Mouse (Mus musculus): Measurements from ENCODE around the gene Wdr5. TPM values are rescaled to one million over a fixed set of nuclear protein-coding genes. Genes with fewer than 3 reads are reported as not detected.

Wdr5 gene
- polyA plus RNA-seq, 1 experiment from 2014 or later: 50.1 TPM

- Histone ChIP-seq H3K27ac (replicated peaks; ENCODE audit: low read depth, low read length) (peak overlapping the region; percentile 95), H3K9ac (ENCODE audit: low read depth, low read length) (peak overlapping the region; percentile 87), H3K27me3 (replicated peaks; ENCODE audit: control insufficient read depth, insufficient read depth, low read length) (no peaks in the 10 kb centered on the region), H3K4me1 (ENCODE audit: control insufficient read depth, insufficient read depth, low read length) (peaks cover 23% of the 10 kb centered on the region), H3K36me3 (ENCODE audit: control insufficient read depth, insufficient read depth, low read length) (no peaks in the 10 kb centered on the region), H3K4me3 (ENCODE audit: low read depth, low read length) (peak overlapping the region; percentile 97), H3K9me3 (ENCODE audit: control insufficient read depth, low read length) (no peaks in the 10 kb centered on the region), H3K4me2 (ENCODE audit: low read depth, low read length) (peak overlapping the region; percentile 88)
- WGBS: 1% methylated on average over 54 of the region's 96 CpGs
- ATAC-seq (ENCODE audit: low read depth): peak; percentile 99
- DNase-seq (ENCODE audit: low spot score): peak; percentile 98
Measured at GRCm38 (mm10) chr2:27475495-27476302, 39.3 kb upstream of the Wdr5 start.

- peak overlapping the region; percentile 74 for H3K9ac ChIP-seq (ENCODE audit: low read depth, low read length)
- 27% methylated on average over 11 of the region's 11 CpGs for WGBS
- peaks cover 23% of the 10 kb centered on the region for H3K4me1 ChIP-seq (ENCODE audit: control insufficient read depth, insufficient read depth, low read length)
- H3K9me3 ChIP-seq (ENCODE audit: control insufficient read depth, low read length): no peaks in the 10 kb centered on the region
- ATAC-seq (ENCODE audit: low read depth) (no peak), DNase-seq (ENCODE audit: low spot score) (peak; percentile 61)
- peak overlapping the region; percentile 97 for H3K4me3 ChIP-seq (ENCODE audit: low read depth, low read length)
- H3K36me3 ChIP-seq (ENCODE audit: control insufficient read depth, insufficient read depth, low read length): no peaks in the 10 kb centered on the region
- peak overlapping the region; percentile 88 for H3K4me2 ChIP-seq (ENCODE audit: low read depth, low read length)
- peak overlapping the region; percentile 95 for H3K27ac ChIP-seq (replicated peaks; ENCODE audit: low read depth, low read length)
- no peaks in the 10 kb centered on the region for H3K27me3 ChIP-seq (replicated peaks; ENCODE audit: control insufficient read depth, insufficient read depth, low read length)
Measured at GRCm38 (mm10) chr2:27476303-27477192, 38.4 kb upstream of the Wdr5 start.

GRCm38 (mm10) chr2:27479821-27480220, 35.1 kb upstream of the Wdr5 start:
- Histone ChIP-seq H3K27me3 (replicated peaks; ENCODE audit: control insufficient read depth, insufficient read depth, low read length) (no peaks in the 10 kb centered on the region), H3K27ac (replicated peaks; ENCODE audit: low read depth, low read length) (no peak overlapping the region), H3K9ac (ENCODE audit: low read depth, low read length) (no peak overlapping the region), H3K4me3 (ENCODE audit: low read depth, low read length) (no peak overlapping the region), H3K36me3 (ENCODE audit: control insufficient read depth, insufficient read depth, low read length) (no peaks in the 10 kb centered on the region), H3K4me2 (ENCODE audit: low read depth, low read length) (no peak overlapping the region), H3K9me3 (ENCODE audit: control insufficient read depth, low read length) (no peaks in the 10 kb centered on the region), H3K4me1 (ENCODE audit: control insufficient read depth, insufficient read depth, low read length) (peaks cover 7% of the 10 kb centered on the region; the same call in 1 of the 2 replicates)
- 57% methylated on average over 4 of the region's 4 CpGs for WGBS
- DNase-seq (ENCODE audit: low spot score) (no peak), ATAC-seq (ENCODE audit: low read depth) (no peak)

GRCm38 (mm10) chr2:27480367-27480766, 34.6 kb upstream of the Wdr5 start:
- H3K36me3 ChIP-seq (ENCODE audit: control insufficient read depth, insufficient read depth, low read length): no peaks in the 10 kb centered on the region
- ATAC-seq (ENCODE audit: low read depth): no peak
- DNase-seq (ENCODE audit: low spot score): no peak
- H3K4me2 ChIP-seq (ENCODE audit: low read depth, low read length): no peak overlapping the region
- no peaks in the 10 kb centered on the region for H3K27me3 ChIP-seq (replicated peaks; ENCODE audit: control insufficient read depth, insufficient read depth, low read length)
- no peak overlapping the region for H3K27ac ChIP-seq (replicated peaks; ENCODE audit: low read depth, low read length)
- no peak overlapping the region for H3K4me3 ChIP-seq (ENCODE audit: low read depth, low read length)
- H3K9me3 ChIP-seq (ENCODE audit: control insufficient read depth, low read length): no peaks in the 10 kb centered on the region
- WGBS: 78% methylated on average over 4 of the region's 4 CpGs
- H3K4me1 ChIP-seq (ENCODE audit: control insufficient read depth, insufficient read depth, low read length): peaks cover 7% of the 10 kb centered on the region; the same call in 1 of the 2 replicates
- no peak overlapping the region for H3K9ac ChIP-seq (ENCODE audit: low read depth, low read length)

GRCm38 (mm10) chr2:27482265-27482861, 32.6 kb upstream of the Wdr5 start:
- H3K9me3 ChIP-seq (ENCODE audit: control insufficient read depth, low read length): no peaks in the 10 kb centered on the region
- ATAC-seq (ENCODE audit: low read depth): no peak
- no peaks in the 10 kb centered on the region for H3K27me3 ChIP-seq (replicated peaks; ENCODE audit: control insufficient read depth, insufficient read depth, low read length)
- no peak overlapping the region for H3K4me2 ChIP-seq (ENCODE audit: low read depth, low read length)
- no peaks in the 10 kb centered on the region for H3K36me3 ChIP-seq (ENCODE audit: control insufficient read depth, insufficient read depth, low read length)
- no peaks in the 10 kb centered on the region for H3K4me1 ChIP-seq (ENCODE audit: control insufficient read depth, insufficient read depth, low read length)
- H3K27ac ChIP-seq (replicated peaks; ENCODE audit: low read depth, low read length): no peak overlapping the region
- H3K4me3 ChIP-seq (ENCODE audit: low read depth, low read length): no peak overlapping the region
- H3K9ac ChIP-seq (ENCODE audit: low read depth, low read length): no peak overlapping the region
- no peak for DNase-seq (ENCODE audit: low spot score)
- WGBS: 66% methylated on average over 7 of the region's 7 CpGs

GRCm38 (mm10) chr2:27486725-27487124, 28.2 kb upstream of the Wdr5 start:
- Histone ChIP-seq H3K9me3 (ENCODE audit: control insufficient read depth, low read length) (no peaks in the 10 kb centered on the region), H3K9ac (ENCODE audit: low read depth, low read length) (no peak overlapping the region), H3K4me3 (ENCODE audit: low read depth, low read length) (no peak overlapping the region), H3K4me1 (ENCODE audit: control insufficient read depth, insufficient read depth, low read length) (no peaks in the 10 kb centered on the region), H3K27ac (replicated peaks; ENCODE audit: low read depth, low read length) (no peak overlapping the region), H3K4me2 (ENCODE audit: low read depth, low read length) (no peak overlapping the region), H3K27me3 (replicated peaks; ENCODE audit: control insufficient read depth, insufficient read depth, low read length) (no peaks in the 10 kb centered on the region), H3K36me3 (ENCODE audit: control insufficient read depth, insufficient read depth, low read length) (no peaks in the 10 kb centered on the region)
- WGBS: 53% methylated on average over 4 of the region's 4 CpGs
- ATAC-seq (ENCODE audit: low read depth) (no peak), DNase-seq (ENCODE audit: low spot score) (no peak)

- ATAC-seq (ENCODE audit: low read depth): no peak
- no peak for DNase-seq (ENCODE audit: low spot score)
- no peak overlapping the region for H3K4me2 ChIP-seq (ENCODE audit: low read depth, low read length)
- H3K4me3 ChIP-seq (ENCODE audit: low read depth, low read length): no peak overlapping the region
- H3K27me3 ChIP-seq (replicated peaks; ENCODE audit: control insufficient read depth, insufficient read depth, low read length): no peaks in the 10 kb centered on the region
- no peak overlapping the region for H3K9ac ChIP-seq (ENCODE audit: low read depth, low read length)
- H3K9me3 ChIP-seq (ENCODE audit: control insufficient read depth, low read length): no peaks in the 10 kb centered on the region
- H3K36me3 ChIP-seq (ENCODE audit: control insufficient read depth, insufficient read depth, low read length): no peaks in the 10 kb centered on the region
- no peaks in the 10 kb centered on the region for H3K4me1 ChIP-seq (ENCODE audit: control insufficient read depth, insufficient read depth, low read length)
- no peak overlapping the region for H3K27ac ChIP-seq (replicated peaks; ENCODE audit: low read depth, low read length)
- WGBS: 81% methylated on average over 3 of the region's 4 CpGs
Measured at GRCm38 (mm10) chr2:27487336-27488049, 27.5 kb upstream of the Wdr5 start.

- no peak overlapping the region for H3K27ac ChIP-seq (replicated peaks; ENCODE audit: low read depth, low read length)
- ATAC-seq (ENCODE audit: low read depth) (no peak), DNase-seq (ENCODE audit: low spot score) (no peak)
- H3K4me1 ChIP-seq (ENCODE audit: control insufficient read depth, insufficient read depth, low read length): no peaks in the 10 kb centered on the region
- no peaks in the 10 kb centered on the region for H3K36me3 ChIP-seq (ENCODE audit: control insufficient read depth, insufficient read depth, low read length)
- H3K4me2 ChIP-seq (ENCODE audit: low read depth, low read length): no peak overlapping the region
- H3K9ac ChIP-seq (ENCODE audit: low read depth, low read length): no peak overlapping the region
- no peaks in the 10 kb centered on the region for H3K9me3 ChIP-seq (ENCODE audit: control insufficient read depth, low read length)
- 100% methylated on average over 1 of the region's 1 CpGs for WGBS
- H3K27me3 ChIP-seq (replicated peaks; ENCODE audit: control insufficient read depth, insufficient read depth, low read length): no peaks in the 10 kb centered on the region
- H3K4me3 ChIP-seq (ENCODE audit: low read depth, low read length): no peak overlapping the region
Measured at GRCm38 (mm10) chr2:27488362-27488761, 26.6 kb upstream of the Wdr5 start.
